Mouse (Mus musculus) thymus, adult 2 months (tissue): ENCODE measurements around the gene Wwc2. TPM values are rescaled to one million over a fixed set of nuclear protein-coding genes. Genes with fewer than 3 reads are reported as not detected.

Source experiments
- DNase-seq: peaks from one replicate; pipeline ENCODE4 v3.0.0; 2021
- H3K27ac ChIP-seq: fragments of 200-500 bp; 2 replicates; pipeline ENCODE4 v1.5.1; 2012; ENCODE audit warnings: low read length, control low read depth; ENCODE audit not compliant: control insufficient read depth, insufficient read depth
- H3K27me3 ChIP-seq: fragments of 200-500 bp; 2 replicates; pipeline ENCODE4 v1.6.1; 2012; ENCODE audit warnings: mild to moderate bottlenecking, low read length, moderate library complexity, mixed read lengths; ENCODE audit not compliant: control insufficient read depth, insufficient read depth
- H3K36me3 ChIP-seq: fragments of 200-500 bp; 2 replicates; pipeline ENCODE4 v1.6.1; 2012; ENCODE audit warnings: mild to moderate bottlenecking, low read length, moderate library complexity; ENCODE audit not compliant: control insufficient read depth, insufficient read depth
- H3K4me1 ChIP-seq: fragments of 200-500 bp; replicated peaks from 2 replicates; pipeline ENCODE4 v1.6.1; 2012; ENCODE audit warnings: low read length; ENCODE audit not compliant: control insufficient read depth, insufficient read depth
- H3K4me3 ChIP-seq: fragments of 200-500 bp; 2 replicates; pipeline ENCODE4 v1.5.1; 2012; ENCODE audit warnings: mild to moderate bottlenecking, low read length, control low read depth, moderate library complexity; ENCODE audit not compliant: control insufficient read depth, insufficient read depth
- CTCF ChIP-seq: fragments of 200-500 bp; IDR thresholded peaks from 2 replicates; pipeline ENCODE4 v1.5.1; 2012; ENCODE audit warnings: mild to moderate bottlenecking, control low read depth, low read length, moderate library complexity, borderline replicate concordance; ENCODE audit not compliant: control insufficient read depth, poor library complexity, insufficient read depth; ENCODE audit errors: extremely low read depth
- POLR2A ChIP-seq: fragments of 200-500 bp; IDR thresholded peaks from 2 replicates; pipeline ENCODE4 v1.6.1; 2012; ENCODE audit warnings: mild to moderate bottlenecking, low read length, control low read depth, moderate library complexity; ENCODE audit not compliant: control insufficient read depth, poor library complexity, insufficient read depth; ENCODE audit errors: extremely low read depth
- WGBS: fragments of 180-500 bp; shearing (Covaris S2); methylation state at CpG from one replicate; pipeline ENCODE4 v1.1.7; 2018; 5-methylcytosine and 5-hydroxymethylcytosine counted together
- polyA plus RNA-seq: library from polyadenylated mRNA; depleted of rRNA; stranded (reverse); fragments of >200 nt; gene quantifications from 2 replicates; pipeline ENCODE4 v1.2.3, GENCODE M21; 2012; rRNA removed

Wwc2 gene
- polyA plus RNA-seq = 1.8 and 2.0 TPM in 2 replicates

- TF ChIP-seq CTCF = no peak
- TF ChIP-seq POLR2A = no peak
- Histone ChIP-seq H3K27me3 (peaks cover 8% of the 10 kb centered on the region; the same call in 1 of the 2 replicates), H3K27ac (no peak within 1 kb of the TSS), H3K36me3 (no peaks in the 10 kb centered on the region), H3K4me3 (peak within 1 kb of the TSS; percentile 53), H3K4me1 (peaks cover 11% of the 10 kb centered on the region)
- peak; percentile 16 for DNase-seq
- 30% methylated on average over 41 of the region's 46 CpGs for WGBS
Measured at GRCm38 (mm10) chr8:47990911-47991820, at the start of gene Wwc2. Gene Wwc2 (minus strand): TSS chr8:47990924.

GRCm38 (mm10) chr8:48038261-48038934, 47.7 kb upstream of the Wwc2 start:
- Histone ChIP-seq H3K4me3 (no peak overlapping the region), H3K4me1 (no peaks in the 10 kb centered on the region), H3K27ac (no peak overlapping the region), H3K27me3 (no peaks in the 10 kb centered on the region), H3K36me3 (no peaks in the 10 kb centered on the region)
- WGBS = 97% methylated on average over 7 of the region's 7 CpGs
- no peak for TF ChIP-seq POLR2A
- DNase-seq = no peak

- no peak overlapping the region for H3K27ac ChIP-seq
- no peaks in the 10 kb centered on the region for H3K27me3 ChIP-seq
- no peak for DNase-seq
- H3K36me3 ChIP-seq = no peaks in the 10 kb centered on the region
- H3K4me1 ChIP-seq = no peaks in the 10 kb centered on the region
- 58% methylated on average over 2 of the region's 2 CpGs for WGBS
- TF ChIP-seq POLR2A (no peak), CTCF (no peak)
- no peak overlapping the region for H3K4me3 ChIP-seq
Measured at GRCm38 (mm10) chr8:48032046-48032445, 41.3 kb upstream of the Wwc2 start.

GRCm38 (mm10) chr8:48030667-48031066, 39.9 kb upstream of the Wwc2 start:
- Histone ChIP-seq H3K4me1 (no peaks in the 10 kb centered on the region), H3K27me3 (no peaks in the 10 kb centered on the region), H3K4me3 (no peak overlapping the region), H3K27ac (no peak overlapping the region), H3K36me3 (no peaks in the 10 kb centered on the region)
- no peak for DNase-seq
- WGBS = 77% methylated on average over 1 of the region's 1 CpGs
- TF ChIP-seq POLR2A = no peak
- no peak for TF ChIP-seq CTCF

GRCm38 (mm10) chr8:48026796-48027195, 36.1 kb upstream of the Wwc2 start:
- H3K4me3 ChIP-seq = no peak overlapping the region
- H3K36me3 ChIP-seq = no peaks in the 10 kb centered on the region
- no peaks in the 10 kb centered on the region for H3K27me3 ChIP-seq
- TF ChIP-seq CTCF (no peak), POLR2A (no peak)
- H3K27ac ChIP-seq = no peak overlapping the region
- DNase-seq = no peak
- WGBS = 85% methylated on average over 11 of the region's 11 CpGs
- H3K4me1 ChIP-seq = no peaks in the 10 kb centered on the region

- H3K4me3 ChIP-seq = no peak overlapping the region
- no peaks in the 10 kb centered on the region for H3K36me3 ChIP-seq
- H3K27ac ChIP-seq = no peak overlapping the region
- DNase-seq = peak; percentile 15
- 87% methylated on average over 8 of the region's 8 CpGs for WGBS
- no peaks in the 10 kb centered on the region for H3K27me3 ChIP-seq
- H3K4me1 ChIP-seq = no peaks in the 10 kb centered on the region
- no peak for TF ChIP-seq CTCF
Measured at GRCm38 (mm10) chr8:48023206-48023605, 32.5 kb upstream of the Wwc2 start.
